Mouse (Mus musculus): ENCODE measurements around the gene Spen. TPM values are rescaled to one million over a fixed set of nuclear protein-coding genes. Genes with fewer than 3 reads are reported as not detected.

Gene Spen
- total RNA-seq, 2 experiments from 2014 or later = 60.3 to 66.7 TPM

DNA sequence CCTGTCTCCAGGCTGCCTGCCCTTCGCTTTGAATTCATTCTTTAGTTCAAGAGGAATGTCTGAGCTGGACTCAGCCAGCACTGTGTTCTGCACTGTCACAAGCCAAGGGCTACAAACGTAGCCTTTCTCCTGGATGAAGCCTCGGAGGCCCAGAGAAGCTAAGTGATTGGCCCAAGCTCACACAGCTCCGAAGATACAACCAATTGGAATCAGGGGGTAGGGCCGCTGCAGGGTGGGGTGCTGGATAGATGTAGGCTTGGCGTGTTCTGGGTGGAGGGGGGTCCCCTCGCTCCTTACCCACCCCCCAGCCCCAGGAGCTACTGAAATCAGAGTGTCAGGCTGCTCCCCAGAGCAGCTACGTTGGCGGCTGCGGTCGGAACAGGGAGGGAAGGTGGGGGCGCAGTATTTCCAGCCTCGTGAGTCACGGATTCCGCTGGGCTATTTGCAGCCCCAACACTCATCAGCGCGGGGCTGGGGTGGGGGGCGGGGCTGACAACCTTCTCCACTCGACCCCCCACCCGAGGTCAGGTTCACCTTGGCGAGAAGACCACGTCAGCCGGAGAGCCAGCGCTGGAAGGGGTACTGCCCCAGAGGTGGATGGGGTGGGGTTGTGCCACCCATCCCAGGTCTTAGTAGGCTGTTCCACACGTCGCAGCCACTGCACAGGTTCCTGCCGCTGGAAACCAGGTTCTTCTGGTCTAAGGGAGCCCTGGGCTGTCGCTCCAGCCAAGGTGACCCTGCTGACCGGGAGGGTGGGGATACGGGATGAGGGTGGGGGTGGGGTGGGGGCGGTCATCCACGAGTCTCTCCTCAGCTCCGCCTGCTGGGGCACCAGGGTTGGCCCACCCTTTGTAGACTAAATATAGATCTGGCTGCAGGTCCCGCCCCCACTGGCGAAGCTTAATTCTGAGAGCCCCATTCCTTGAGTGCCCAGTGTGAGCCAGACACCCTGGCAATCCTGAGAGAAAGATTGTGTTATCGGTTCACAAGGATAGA lies 112.6 kb downstream of the Spen start:
- peak; percentile 61 to 79 for DNase-seq (ENCODE audit: low spot score in 2 of 2)

DNA sequence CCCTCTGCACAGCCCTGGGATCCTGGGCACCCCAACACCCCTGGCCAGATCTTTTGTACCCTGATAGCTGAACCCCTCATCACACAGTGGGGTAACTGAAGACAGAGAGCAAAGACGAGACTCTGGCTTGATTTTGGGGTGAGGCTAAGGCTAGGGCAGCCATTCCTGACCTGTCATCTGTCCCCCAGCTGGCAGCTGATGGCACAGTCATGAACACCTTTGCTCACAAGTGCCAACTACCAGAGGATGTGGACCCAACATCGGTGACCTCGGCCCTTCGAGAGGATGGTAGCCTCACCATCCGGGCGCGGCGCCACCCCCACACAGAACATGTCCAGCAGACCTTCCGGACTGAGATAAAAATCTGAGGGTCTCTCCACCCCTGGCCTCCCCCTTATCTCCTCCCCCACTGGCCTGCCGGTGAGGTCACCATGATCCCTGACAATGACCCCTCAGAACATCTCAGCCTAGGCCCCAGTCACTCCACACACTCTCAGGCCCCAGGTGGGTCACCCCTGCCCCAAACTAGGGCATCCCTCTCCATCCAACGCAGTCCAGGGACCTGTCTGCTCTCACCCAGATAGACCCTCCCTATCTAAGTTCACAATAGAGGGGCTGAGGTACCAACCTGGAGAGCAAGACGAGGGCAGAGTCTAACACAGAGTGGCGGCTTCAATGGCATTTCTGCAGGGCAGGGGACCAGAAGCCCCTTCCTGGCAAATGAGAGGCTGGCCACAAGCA lies 114.5 kb downstream of the Spen start:
- no peak for DNase-seq (ENCODE audit: low spot score in 2 of 2)

DNA sequence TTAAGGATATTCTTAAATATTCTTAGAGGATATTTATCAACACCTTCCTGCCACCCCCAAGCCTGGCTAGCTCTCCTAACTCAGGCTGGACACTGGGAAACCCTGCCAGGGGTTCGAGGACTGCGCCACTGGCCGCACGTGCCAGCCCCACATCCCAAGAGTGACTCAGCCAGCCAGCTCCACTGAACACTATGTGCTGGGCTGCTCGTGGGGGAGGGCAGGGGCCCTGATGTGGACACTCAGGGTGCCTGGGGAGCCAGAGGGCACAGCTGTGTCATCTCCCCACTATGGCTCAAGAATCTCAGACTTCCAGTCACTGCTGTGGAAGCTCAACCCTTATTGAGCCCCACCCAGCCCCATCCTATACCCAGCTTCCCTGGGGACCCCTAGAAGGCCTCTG lies 115.1 kb downstream of the Spen start:
- DNase-seq (ENCODE audit: low spot score in 2 of 2) = no peak

DNA sequence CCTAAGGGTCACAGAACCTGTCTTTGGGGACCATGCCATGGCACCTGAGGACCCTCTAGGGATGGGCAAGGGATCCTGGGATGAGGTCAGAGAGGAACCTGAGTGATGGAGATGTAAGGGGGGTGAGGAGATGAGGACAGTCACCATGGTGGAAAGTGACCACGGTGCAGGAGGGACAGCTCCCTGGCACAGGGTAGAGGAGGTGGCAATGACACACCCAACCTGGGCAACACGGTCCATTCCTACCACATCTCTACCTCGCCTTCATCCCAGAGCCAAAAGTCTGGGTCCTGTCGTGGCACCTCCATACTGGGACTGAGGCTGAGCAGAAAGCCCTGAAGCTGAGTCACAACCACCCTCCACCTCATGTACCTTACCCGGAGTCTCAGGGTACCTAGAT lies 115.6 kb downstream of the Spen start:
- DNase-seq (ENCODE audit: low spot score in 2 of 2) = no peak

DNA sequence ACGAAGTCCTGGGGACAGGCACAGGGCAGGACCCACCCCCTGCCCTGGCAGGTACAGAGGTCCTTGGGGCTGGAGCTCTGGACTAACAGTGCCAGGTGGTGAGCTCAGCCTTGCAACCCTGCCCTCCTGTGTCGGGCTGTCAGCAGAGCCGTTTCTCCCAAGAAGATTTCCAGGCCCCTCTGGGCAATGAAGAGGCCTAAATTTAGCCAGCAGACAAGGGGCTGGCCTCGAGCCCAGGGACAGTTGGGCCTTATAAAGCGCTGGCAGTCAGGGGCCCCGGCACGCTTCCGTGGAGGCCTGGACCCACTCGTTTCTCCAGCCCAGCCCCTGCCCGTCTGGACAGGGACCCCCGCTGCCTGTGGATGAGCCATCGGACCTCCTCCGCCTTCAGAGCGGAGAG lies 117.0 kb downstream of the Spen start:
- no peak for DNase-seq (ENCODE audit: low spot score in 2 of 2)

DNA sequence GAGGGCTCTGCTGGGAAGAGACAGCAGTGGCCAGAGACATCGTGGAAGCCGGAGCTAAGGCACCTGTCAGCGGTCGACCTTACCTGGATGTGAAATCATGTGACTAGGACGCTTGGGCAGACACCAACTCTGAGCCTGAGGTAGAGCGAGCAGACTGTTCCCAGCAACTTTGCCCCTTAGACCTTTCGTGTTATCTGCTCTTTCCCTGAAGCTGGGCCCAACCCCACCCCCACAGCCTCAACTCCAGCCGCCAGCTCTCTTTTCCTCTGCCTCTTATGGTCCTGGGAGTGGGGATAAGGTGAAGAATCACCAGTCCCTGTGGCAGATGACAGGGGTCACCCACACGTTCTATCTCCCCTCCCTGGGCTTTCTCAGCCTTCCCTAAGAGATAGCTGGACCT lies 117.5 kb downstream of the Spen start:
- DNase-seq (ENCODE audit: low spot score in 2 of 2) = no peak

DNA sequence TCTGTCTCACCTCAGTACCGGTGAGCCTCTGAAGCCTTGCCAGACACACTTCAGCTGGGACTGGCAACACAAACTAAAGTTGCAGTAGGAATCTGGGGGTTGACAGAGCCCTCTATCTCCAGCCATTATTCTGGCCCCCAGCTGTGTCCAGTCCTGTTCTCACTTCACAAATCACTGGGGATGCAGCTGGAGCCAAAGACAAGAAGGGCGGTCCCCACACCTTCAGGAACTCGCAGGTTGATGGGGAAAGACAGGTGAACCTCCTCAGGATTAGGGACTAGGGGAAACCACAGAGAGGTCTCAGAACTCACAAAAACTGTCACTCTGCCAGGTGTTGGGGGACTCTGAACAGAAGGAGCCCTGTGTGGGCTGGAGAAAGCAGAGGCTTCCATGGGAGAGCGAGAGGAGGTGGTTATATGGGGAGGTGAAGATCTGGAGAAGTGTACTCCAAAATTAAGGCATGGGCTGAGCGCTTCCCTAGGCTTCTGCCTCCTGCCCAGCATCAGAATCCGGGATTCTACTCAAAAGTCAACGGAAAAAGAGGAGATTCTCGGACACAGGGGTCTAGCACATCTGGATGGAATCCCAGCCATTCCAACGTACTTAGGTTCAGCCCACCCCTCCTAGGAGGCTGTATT lies 118.1 kb downstream of the Spen start, which contains the start of gene Hspb7:
Gene Hspb7 (plus strand): TSS at position 588 of the 638 bp plus-strand sequence.
- DNase-seq (ENCODE audit: low spot score in 2 of 2) = no peak

DNA sequence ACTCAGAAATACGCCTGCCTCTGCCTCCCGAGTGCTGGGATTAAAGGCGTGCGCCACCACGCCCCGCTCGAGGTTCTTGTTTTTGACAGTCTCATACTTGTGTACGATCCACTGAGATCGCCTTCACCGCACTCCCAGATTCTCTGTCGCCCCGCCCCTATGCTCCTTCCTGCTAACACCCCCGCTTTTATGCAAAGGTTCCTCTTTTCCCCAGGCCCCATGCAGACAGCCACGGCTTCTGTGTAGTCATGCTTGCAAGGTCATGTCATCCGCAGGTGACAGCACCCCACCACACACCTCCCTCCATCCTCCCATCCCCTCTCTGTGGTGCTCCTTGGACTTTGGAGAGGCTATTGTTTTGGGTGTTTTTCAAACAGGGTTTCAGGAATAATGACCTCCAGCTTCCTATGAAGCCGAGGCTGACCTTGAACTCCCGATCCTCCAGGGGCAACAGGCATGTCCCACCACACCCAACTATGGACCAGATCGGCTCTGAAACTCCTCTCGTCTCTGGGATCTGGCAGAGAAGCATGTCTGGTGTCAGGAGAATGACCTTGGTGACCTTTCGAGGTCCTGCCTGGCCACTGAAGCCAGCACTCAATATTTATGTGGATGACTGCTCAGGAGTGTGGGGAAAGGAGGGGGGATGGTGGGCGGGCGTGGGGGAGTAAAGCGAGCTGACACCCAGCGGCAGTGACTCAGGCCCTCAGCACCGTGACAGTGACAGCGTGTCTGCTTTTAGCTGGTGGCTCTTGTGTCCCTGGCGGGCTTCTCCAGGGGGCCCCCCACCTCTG lies 118.8 kb downstream of the Spen start:
- DNase-seq (ENCODE audit: low spot score in 2 of 2) = no peak

Other genes starting within 250 kb of the Spen start
- gene Epha2, start 237.4 kb downstream of the Spen start, total RNA-seq (2021) = 1 to 10 TPM in 1 of 2 experiments, under 1 TPM in 1; 0.99 to 1.4 TPM
- gene Fam131c, start 170.4 kb downstream of the Spen start, total RNA-seq (2021) = 1 to 10 TPM; 3.1 to 3.9 TPM
- gene Clcnka, start 139.9 kb downstream of the Spen start, total RNA-seq (2021) = not detected
- gene Clcnkb, start 122.6 kb downstream of the Spen start, total RNA-seq (2021) = not detected
- not detected for gene Hspb7, start 117.8 kb downstream of the Spen start, total RNA-seq (2021)
- 1 to 10 TPM; 2.4 to 3.9 TPM for gene Srarp, start 102.5 kb downstream of the Spen start, total RNA-seq (2021)
- 10 to 100 TPM; 32.4 to 36.4 TPM for gene Zbtb17, start 93.9 kb downstream of the Spen start, total RNA-seq (2021)
- gene Fblim1, start 67.5 kb upstream of the Spen start, total RNA-seq (2021) = under 1 TPM; 0.61 to 0.74 TPM
- gene Tmem82, start 80.0 kb upstream of the Spen start, total RNA-seq (2021) = under 1 TPM; 0.32 to 0.51 TPM
- gene Slc25a34, start 85.2 kb upstream of the Spen start, total RNA-seq (2021) = 1 to 10 TPM; 4.1 to 4.2 TPM
- 10 to 100 TPM; 81.2 to 81.3 TPM for gene Plekhm2, start 126.3 kb upstream of the Spen start, total RNA-seq (2021)
- under 1 TPM in 1 of 2 experiments, not detected in 1; 0.25 TPM for gene Rsc1a1, start 147.0 kb upstream of the Spen start, total RNA-seq (2021)
- gene Ddi2, start 184.8 kb upstream of the Spen start, total RNA-seq (2021) = 10 to 100 TPM; 47.6 to 52.4 TPM
- gene Agmat, start 208.1 kb upstream of the Spen start, total RNA-seq (2021) = under 1 TPM in 1 of 2 experiments, not detected in 1; 0.22 TPM

All from layer of hippocampus, adult 18-20 months (tissue).